In the genomic region with DNA sequence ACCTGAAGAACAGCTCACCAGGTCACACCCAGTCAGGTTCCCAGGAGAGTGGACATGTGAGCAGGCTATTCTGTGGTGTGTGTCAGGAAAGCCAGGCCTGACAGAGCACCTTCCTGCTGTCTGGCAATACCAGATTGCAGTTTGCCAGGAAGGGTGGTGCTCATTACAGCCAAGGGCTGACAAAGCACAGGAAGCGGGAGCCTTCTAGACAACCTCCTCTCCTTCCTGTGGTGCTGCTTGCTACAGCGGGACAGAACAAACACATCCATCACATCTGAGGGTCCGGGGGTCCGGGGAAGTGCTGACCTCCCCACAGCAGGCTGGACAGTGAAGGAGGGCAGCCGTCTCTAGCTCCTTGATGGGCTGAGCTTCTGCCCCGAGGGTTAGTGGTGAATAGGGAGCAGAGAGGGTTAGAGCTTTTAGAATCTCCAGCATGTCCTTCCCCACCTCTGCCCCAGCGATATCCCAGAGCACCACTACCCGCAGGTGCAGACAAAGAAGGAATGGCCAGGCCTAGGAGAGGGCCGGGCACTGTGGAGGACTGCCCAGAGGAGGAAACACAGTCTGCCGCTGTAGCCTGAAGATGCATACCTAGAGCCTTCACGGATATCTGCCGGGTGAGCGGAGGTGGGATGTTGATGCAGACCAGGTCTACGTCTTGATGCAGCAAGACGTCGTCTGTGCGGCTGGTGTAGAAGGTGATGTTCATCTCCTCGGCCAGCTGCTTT, we compare ENCODE assay signal across 8 mouse cellular contexts. TPM values are rescaled to one million over a fixed set of nuclear protein-coding genes. Genes with fewer than 3 reads are reported as not detected.
A peak's percentile ranks its signal among the peaks of the same experiment; 100 is the strongest.
DNase-seq lines count a peak whose midpoint lies in the region; ATAC-seq and TF ChIP-seq lines count a peak whose summit lies in the region.

No protein-coding gene starts in this region.

- no peak overlapping the region for H3K4me3 ChIP-seq in liver, embryonic 14.5 days (ENCODE audit: insufficient read depth in 1 of 2, low read depth in 2 of 2, low read length in 2 of 2)

- H3K9me3 ChIP-seq in liver, embryonic 14.5 days (ENCODE audit: control insufficient read depth, low read length): no peaks in the 10 kb centered on the region

- no peak overlapping the region for H3K27ac ChIP-seq in liver, embryonic 14.5 days

- peak; percentile 65 for ATAC-seq in activated CD4-positive, CD25-positive, alpha-beta regulatory T cell, adult 4 months
- peak; percentile 62 for ATAC-seq in liver, embryonic 14.5 days (ENCODE audit: insufficient read depth)

- no peak overlapping the region for H3K4me2 ChIP-seq in liver, embryonic 14.5 days (ENCODE audit: low read depth)

- DNase-seq in embryo, embryonic 10 days (ENCODE audit: low spot score): peak; percentile 33
- DNase-seq in embryo, embryonic 9.5 days (ENCODE audit: extremely low spot score): no peak
- peak; percentile 65 for DNase-seq in heart, postnatal 25 days (ENCODE audit: low spot score)
- no peak for DNase-seq in liver, embryonic 14.5 days (ENCODE audit: low read depth in 3 of 3, low spot score in 3 of 3)
- no peak for DNase-seq in right cerebral cortex, postnatal 36 days (ENCODE audit: low spot score in 2 of 2)
- DNase-seq in retina, postnatal 1 day: no peak
- no peak for DNase-seq in cerebellum, postnatal 36 days

- 41% methylated on average over 18 of the region's 18 CpGs for WGBS in liver, embryonic 14.5 days (ENCODE audit: insufficient replicate concordance)

- no peaks in the 10 kb centered on the region for H3K36me3 ChIP-seq in liver, embryonic 14.5 days (replicated peaks; ENCODE audit: control insufficient read depth, insufficient read depth, low read depth)

- TF ChIP-seq CTCF in liver, embryonic 14.5 days (IDR thresholded peaks at IDR 0.05; ENCODE audit: low read depth): no peak

- H3K9ac ChIP-seq in liver, embryonic 14.5 days (replicated peaks): no peak overlapping the region

- no peak for TF ChIP-seq EP300 in liver, embryonic 14.5 days (IDR thresholded peaks at IDR 0.05; ENCODE audit: low read depth)

- H3K4me1 ChIP-seq in liver, embryonic 14.5 days (replicated peaks; ENCODE audit: control insufficient read depth in 2 of 2, insufficient read depth in 2 of 2, low read length in 1 of 2): peaks cover 4 to 9% of the 10 kb centered on the region in 2 experiments; a peak in 3 of 4 replicates

- intact Hi-C loops in heart, postnatal 25 days (cut with DNase I): loop anchor here (5.0 kb wide), 1 partner anchor 45 kb away; no protein-coding TSS in a partner anchor

- H3K27me3 ChIP-seq in liver, embryonic 14.5 days (ENCODE audit: control insufficient read depth, insufficient read depth, low read length): no peaks in the 10 kb centered on the region

RNA-seq across cellular contexts. Expression of gene Enkd1, which starts 19.6 kb away (rescaled TPM):
- 1 to 10 TPM; 1.4 to 3.8 TPM for polyA plus RNA-seq in activated CD4-positive, CD25-positive, alpha-beta regulatory T cell, adult 4 months (2017; shearing (Covaris generic))
- 1 to 10 TPM; 2.0 to 2.4 TPM for total RNA-seq in heart, postnatal 25 days (2021)
- 7.0 and 7.8 TPM in 2 replicates for polyA plus RNA-seq in liver, embryonic 14.5 days (2012; rRNA removed)
- polyA plus RNA-seq in liver, embryonic 14.5 days (2014; fragmentation: Nextera tagmentation; extraction: Ambion mirVana): 4.8 and 6.5 TPM in 2 replicates

RNA-seq across cellular contexts. Expression of gene 4933405L10Rik, which starts 20.1 kb away (rescaled TPM):
- polyA plus RNA-seq in activated CD4-positive, CD25-positive, alpha-beta regulatory T cell, adult 4 months (2017; shearing (Covaris generic)): not detected
- not detected for total RNA-seq in heart, postnatal 25 days (2021)
- not detected in 2 replicates for polyA plus RNA-seq in liver, embryonic 14.5 days (2012; rRNA removed)
- polyA plus RNA-seq in liver, embryonic 14.5 days (2014; fragmentation: Nextera tagmentation; extraction: Ambion mirVana): not detected in 2 replicates

RNA-seq across cellular contexts. Expression of gene Pard6a, which starts 26.6 kb away (rescaled TPM):
- polyA plus RNA-seq in activated CD4-positive, CD25-positive, alpha-beta regulatory T cell, adult 4 months (2017; shearing (Covaris generic)): 10 to 100 TPM; 10.8 to 13.8 TPM
- 1 to 10 TPM; 8.4 to 9.1 TPM for total RNA-seq in heart, postnatal 25 days (2021)
- polyA plus RNA-seq in liver, embryonic 14.5 days (2012; rRNA removed): 5.9 and 6.0 TPM in 2 replicates
- 6.4 and 7.9 TPM in 2 replicates for polyA plus RNA-seq in liver, embryonic 14.5 days (2014; fragmentation: Nextera tagmentation; extraction: Ambion mirVana)

RNA-seq across cellular contexts. Expression of gene Acd, which starts 26.7 kb away (rescaled TPM):
- 10 to 100 TPM; 50.0 to 57.3 TPM for polyA plus RNA-seq in activated CD4-positive, CD25-positive, alpha-beta regulatory T cell, adult 4 months (2017; shearing (Covaris generic))
- total RNA-seq in heart, postnatal 25 days (2021): 10 to 100 TPM; 11.1 to 13.7 TPM
- 8.8 and 11.0 TPM in 2 replicates for polyA plus RNA-seq in liver, embryonic 14.5 days (2012; rRNA removed)
- 20.3 and 23.7 TPM in 2 replicates for polyA plus RNA-seq in liver, embryonic 14.5 days (2014; fragmentation: Nextera tagmentation; extraction: Ambion mirVana)

RNA-seq across cellular contexts. Expression of gene Gfod2, which starts 30.9 kb away (rescaled TPM):
- polyA plus RNA-seq in activated CD4-positive, CD25-positive, alpha-beta regulatory T cell, adult 4 months (2017; shearing (Covaris generic)): 1 to 10 TPM; 1.8 to 4.3 TPM
- 1 to 10 TPM; 4.2 to 4.8 TPM for total RNA-seq in heart, postnatal 25 days (2021)
- polyA plus RNA-seq in liver, embryonic 14.5 days (2012; rRNA removed): 0.84 and 0.93 TPM in 2 replicates
- 1.1 and 1.8 TPM in 2 replicates for polyA plus RNA-seq in liver, embryonic 14.5 days (2014; fragmentation: Nextera tagmentation; extraction: Ambion mirVana)

Comparison
In these comparisons a context has a peak if more than half of its experiments do, and no peak if none do; other contexts are left out.
1. DNase-seq: peak in embryo, embryonic 10 days (single experiment) and heart, postnatal 25 days (single experiment); none in embryo, embryonic 9.5 days (single experiment), liver, embryonic 14.5 days (0 of 3), right cerebral cortex, postnatal 36 days (0 of 2), retina, postnatal 1 day (single experiment) and cerebellum, postnatal 36 days (0 of 2).